8 mouse cellular contexts compared by ENCODE assay signal in genomic region chr13:37451471-37451870, GRCm38 (mm10).
DNase-seq lines count a peak whose midpoint lies in the region; ATAC-seq and TF ChIP-seq lines count a peak whose summit lies in the region.
"Had no signal": no experiment of that assay in that cellular context is flagged by ENCODE, and none has a peak within 500 bp of the region (broad histone marks: within the 10 kb centered on the region; RNA-seq: fewer than 3 reads in every experiment).

No protein-coding gene starts in this region.

- H3K27me3 ChIP-seq in liver, embryonic 16.5 days (ENCODE audit: control insufficient read depth, insufficient read depth, low read depth, low read length), result no peaks in the 10 kb centered on the region
- no peaks in the 10 kb centered on the region for H3K27me3 ChIP-seq in liver, embryonic 11.5 days (replicated peaks; ENCODE audit: control insufficient read depth, insufficient read depth, low read length)
- no peaks in the 10 kb centered on the region for H3K27me3 ChIP-seq in splenic B cell, adult 2 months (ENCODE audit: control insufficient read depth, insufficient read depth, low read length, poor library complexity, severe bottlenecking)
- H3K27me3 ChIP-seq in thymus, adult 2 months (ENCODE audit: control insufficient read depth, insufficient read depth, low read length), result no peaks in the 10 kb centered on the region
- H3K27me3 ChIP-seq: limb, embryonic 13.5 days had no signal

- intact Hi-C loops in left cerebral cortex, postnatal 14 days (cut with DNase I), result loop anchor here (5.0 kb wide), 3 partner anchors 491 to 586 kb away; partner anchors contain the start of genes Cage1 and Riok1

- no peak overlapping the region for H3K4me2 ChIP-seq in liver, embryonic 16.5 days (ENCODE audit: low read depth, low read length)
- no peak overlapping the region for H3K4me2 ChIP-seq in liver, embryonic 11.5 days

- WGBS in liver, embryonic 16.5 days (ENCODE audit: insufficient replicate concordance), result 26% methylated on average over 3 of the region's 3 CpGs
- WGBS in liver, embryonic 11.5 days, result 46% methylated on average over 3 of the region's 3 CpGs
- 38% methylated on average over 3 of the region's 3 CpGs for WGBS in thymus, adult 2 months

- TF ChIP-seq CTCF in thymus, adult 2 months (IDR thresholded peaks at IDR 0.05; ENCODE audit: borderline replicate concordance, control insufficient read depth, extremely low read depth, insufficient read depth, low read length, poor library complexity), result no peak

- H3K4me3 ChIP-seq in liver, embryonic 16.5 days (ENCODE audit: low read depth, low read length), result no peak overlapping the region
- no peak overlapping the region for H3K4me3 ChIP-seq in liver, embryonic 11.5 days (ENCODE audit: low read depth, low read length)
- no peak overlapping the region for H3K4me3 ChIP-seq in thymus, adult 2 months (ENCODE audit: control insufficient read depth, insufficient read depth, low read length)

- H3K36me3 ChIP-seq in liver, embryonic 16.5 days (ENCODE audit: control insufficient read depth, insufficient read depth), result no peaks in the 10 kb centered on the region
- H3K36me3 ChIP-seq in liver, embryonic 11.5 days (ENCODE audit: control insufficient read depth, insufficient read depth, low read length), result no peaks in the 10 kb centered on the region
- no peaks in the 10 kb centered on the region for H3K36me3 ChIP-seq in splenic B cell, adult 2 months (ENCODE audit: control insufficient read depth, insufficient read depth, low read length, poor library complexity, severe bottlenecking)
- no peaks in the 10 kb centered on the region for H3K36me3 ChIP-seq in thymus, adult 2 months (ENCODE audit: control insufficient read depth, insufficient read depth, low read length)
- H3K36me3 ChIP-seq: limb, embryonic 13.5 days had no signal

- no peak overlapping the region for H3K9ac ChIP-seq in liver, embryonic 16.5 days (ENCODE audit: low read depth, low read length)
- H3K9ac ChIP-seq in liver, embryonic 11.5 days (ENCODE audit: low read depth, low read length), result no peak overlapping the region

- no peak for ATAC-seq in liver, embryonic 16.5 days (ENCODE audit: low read depth)
- no peak for ATAC-seq in liver, embryonic 11.5 days (replicated peaks; ENCODE audit: low FRiP score)
- peak; percentile 78 for ATAC-seq in granulocyte monocyte progenitor cell, adult 5-6 weeks (replicated peaks; ENCODE audit: poor library complexity, severe bottlenecking)

- DNase-seq in liver, embryonic 11.5 days (ENCODE audit: low spot score), result no peak
- DNase-seq in kidney, postnatal 10 days, result peak; percentile 70
- DNase-seq in splenic B cell, adult 2 months (ENCODE audit: low read depth, low spot score), result peak; percentile 76
- no peak for DNase-seq in thymus, adult 2 months
- no peak for DNase-seq in left cerebral cortex, postnatal 14 days (ENCODE audit: low spot score in 2 of 2)

- TF ChIP-seq POLR2A in thymus, adult 2 months (IDR thresholded peaks at IDR 0.05; ENCODE audit: control insufficient read depth, extremely low read depth, insufficient read depth, low read length, poor library complexity), result no peak

- H3K9me3 ChIP-seq in liver, embryonic 16.5 days (replicated peaks; ENCODE audit: control insufficient read depth, low read length), result no peaks in the 10 kb centered on the region
- H3K9me3 ChIP-seq in liver, embryonic 11.5 days (ENCODE audit: control insufficient read depth, low read length), result no peaks in the 10 kb centered on the region
- H3K9me3 ChIP-seq: limb, embryonic 13.5 days had no signal

- peaks cover 19% of the 10 kb centered on the region for H3K4me1 ChIP-seq in liver, embryonic 16.5 days (ENCODE audit: control insufficient read depth, low read depth, low read length)
- H3K4me1 ChIP-seq in liver, embryonic 11.5 days (replicated peaks; ENCODE audit: control insufficient read depth, insufficient read depth, low read length), result peaks cover 27% of the 10 kb centered on the region
- peaks cover 16% of the 10 kb centered on the region for H3K4me1 ChIP-seq in thymus, adult 2 months (replicated peaks; ENCODE audit: control insufficient read depth, insufficient read depth, low read length)

- H3K27ac ChIP-seq in liver, embryonic 16.5 days (ENCODE audit: low read length), result peak overlapping the region; percentile 19
- no peak overlapping the region for H3K27ac ChIP-seq in liver, embryonic 11.5 days (ENCODE audit: low read depth, low read length)
- no peak overlapping the region for H3K27ac ChIP-seq in thymus, adult 2 months (ENCODE audit: control insufficient read depth, insufficient read depth, low read length)
- H3K27ac ChIP-seq: limb, embryonic 13.5 days had no signal

Comparison
In these comparisons a context has a peak if more than half of its experiments do, and no peak if none do; other contexts are left out.
1. DNase-seq: peak in kidney, postnatal 10 days (single experiment) and splenic B cell, adult 2 months (single experiment); none in liver, embryonic 11.5 days (single experiment), thymus, adult 2 months (single experiment) and left cerebral cortex, postnatal 14 days (0 of 2).